Comparison of ENCODE assay signal across 19 mouse cellular contexts in genomic region chr1:21604003-21604402, GRCm38 (mm10).
"Had no signal": no experiment of that assay in that cellular context is flagged by ENCODE, and none has a peak within 500 bp of the region (broad histone marks: within the 10 kb centered on the region; RNA-seq: fewer than 3 reads in every experiment).

No protein-coding gene starts in this region.

- H3K4me2 ChIP-seq: lung, embryonic 15.5 days; midbrain, embryonic 11.5 days; midbrain, embryonic 13.5 days; neural tube, embryonic 13.5 days; neural tube, embryonic 15.5 days had no signal

- H3K27ac ChIP-seq: lung, embryonic 15.5 days; macrophage; midbrain, embryonic 13.5 days; neural tube, embryonic 13.5 days; neural tube, embryonic 15.5 days had no signal

- H3K4me3 ChIP-seq: lung, embryonic 15.5 days; megakaryocyte, embryonic 14.5 days; midbrain, embryonic 13.5 days; myocyte; neural tube, embryonic 13.5 days; neural tube, embryonic 15.5 days had no signal

- DNase-seq: liver, postnatal 0 days; lung, adult 2 months; lung, postnatal 14 days; lung, postnatal 36 days; retina, postnatal 1 day; right cerebral cortex, adult 18-20 months; thymus, adult 18-20 months; thymus, postnatal 14 days; thymus, postnatal 36 days had no signal

- ATAC-seq: liver, postnatal 0 days; lung, postnatal 0 days; midbrain, embryonic 13.5 days; midbrain, embryonic 16.5 days had no signal

- H3K4me1 ChIP-seq: lung, embryonic 15.5 days; megakaryocyte, embryonic 14.5 days; midbrain, embryonic 13.5 days; neural tube, embryonic 13.5 days; neural tube, embryonic 15.5 days had no signal

- H3K27me3 ChIP-seq: lung, embryonic 15.5 days; megakaryocyte, embryonic 14.5 days; midbrain, embryonic 13.5 days; neural tube, embryonic 13.5 days; neural tube, embryonic 15.5 days had no signal

- H3K9me3 ChIP-seq: lung, embryonic 15.5 days; megakaryocyte, embryonic 14.5 days; midbrain, embryonic 13.5 days; neural tube, embryonic 13.5 days; neural tube, embryonic 15.5 days had no signal

- H3K36me3 ChIP-seq: lung, embryonic 15.5 days; midbrain, embryonic 13.5 days; neural tube, embryonic 13.5 days; neural tube, embryonic 15.5 days had no signal

- H3K9ac ChIP-seq: liver, postnatal 0 days; lung, embryonic 15.5 days; midbrain, embryonic 13.5 days; neural tube, embryonic 13.5 days; neural tube, embryonic 15.5 days had no signal
